Mouse (Mus musculus) heart, postnatal 0 days (tissue): Measurements from ENCODE around the gene C2cd4b. TPM values are rescaled to one million over a fixed set of nuclear protein-coding genes. Genes with fewer than 3 reads are reported as not detected.

Experiments used
- ATAC-seq: fragments of 200-750 bp; cut with Nextera tagmentation; 2 replicates; pipeline ENCODE4 v1.8.0; 2017; ENCODE audit warnings: low read depth, moderate number of reproducible peaks, moderate library complexity; ENCODE audit not compliant: insufficient read depth
- DNase-seq: peaks from one replicate; pipeline ENCODE4 v3.0.0-alpha.2; 2016; ENCODE audit warnings: low spot score
- H3K27ac ChIP-seq: fragments of 300-500 bp; sonication (generic); 2 replicates; pipeline ENCODE4 v1.5.1; 2014; ENCODE audit warnings: low read depth, mild to moderate bottlenecking
- H3K27me3 ChIP-seq: fragments of 300-500 bp; sonication (generic); 2 replicates; pipeline ENCODE4 v1.6.1; 2014; ENCODE audit warnings: low read length, mixed read lengths; ENCODE audit not compliant: control insufficient read depth, insufficient read depth
- H3K36me3 ChIP-seq: fragments of 300-500 bp; sonication (generic); replicated peaks from 2 replicates; pipeline ENCODE4 v1.6.1; 2014; ENCODE audit warnings: low read length, mixed read lengths; ENCODE audit not compliant: control insufficient read depth, insufficient read depth
- H3K4me1 ChIP-seq: fragments of 300-500 bp; sonication (generic); 2 replicates; pipeline ENCODE4 v1.6.1; 2014; ENCODE audit warnings: antibody characterized with exemption; ENCODE audit not compliant: control insufficient read depth, insufficient read depth
- H3K4me2 ChIP-seq: fragments of 300-500 bp; sonication (generic); 2 replicates; pipeline ENCODE4 v1.6.1; 2014; ENCODE audit warnings: low read depth, mild to moderate bottlenecking, low read length, moderate library complexity
- H3K4me3 ChIP-seq: fragments of 300-500 bp; sonication (generic); 2 replicates; pipeline ENCODE4 v1.5.1; 2014; ENCODE audit warnings: low read depth, low read length
- H3K9ac ChIP-seq: fragments of 300-500 bp; sonication (generic); replicated peaks from 2 replicates; pipeline ENCODE4 v1.6.1; 2014; ENCODE audit warnings: low read depth, low read length, mixed read lengths
- H3K9me3 ChIP-seq: fragments of 300-500 bp; sonication (generic); replicated peaks from 2 replicates; pipeline ENCODE4 v1.6.1; 2016; ENCODE audit warnings: low read length; ENCODE audit not compliant: control insufficient read depth
- CTCF ChIP-seq: IDR thresholded peaks from 2 replicates; pipeline ENCODE4 v1.5.1; 2016; ENCODE audit warnings: antibody characterized with exemption, control low read depth, low read depth
- EP300 ChIP-seq: IDR thresholded peaks from 2 replicates; pipeline ENCODE4 v1.6.1; 2016; ENCODE audit warnings: antibody characterized with exemption, low read depth
- WGBS: fragments of 180-500 bp; shearing (Covaris S2); extraction: QIAGEN DNeasy Blood & Tissue Kit; methylation state at CpG from one replicate; pipeline ENCODE4 v1.1.7; 2014; 5-methylcytosine and 5-hydroxymethylcytosine counted together
- microRNA-seq: library from miRNA; unstranded; fragments of <30 nt; microRNA quantifications from one replicate; pipeline ENCODE4, GENCODE M21; 2016
- polyA plus RNA-seq: library from polyadenylated mRNA; unstranded; fragments of >200 nt; fragmentation: Nextera tagmentation; extraction: Ambion mirVana; gene quantifications from 2 replicates; pipeline ENCODE4 v1.2.1, GENCODE M21; 2015
- total RNA-seq: library from RNA; depleted of rRNA; stranded (reverse); fragments of >200 nt; gene quantifications from 2 replicates; pipeline ENCODE4 v1.2.3, GENCODE M21; 2014; ENCODE audit warnings: low replicate concordance; rRNA removed

C2cd4b gene
- total and polyA plus RNA-seq, 2 experiments from 2014 or later, result 3.7 to 15.8 TPM

DNA sequence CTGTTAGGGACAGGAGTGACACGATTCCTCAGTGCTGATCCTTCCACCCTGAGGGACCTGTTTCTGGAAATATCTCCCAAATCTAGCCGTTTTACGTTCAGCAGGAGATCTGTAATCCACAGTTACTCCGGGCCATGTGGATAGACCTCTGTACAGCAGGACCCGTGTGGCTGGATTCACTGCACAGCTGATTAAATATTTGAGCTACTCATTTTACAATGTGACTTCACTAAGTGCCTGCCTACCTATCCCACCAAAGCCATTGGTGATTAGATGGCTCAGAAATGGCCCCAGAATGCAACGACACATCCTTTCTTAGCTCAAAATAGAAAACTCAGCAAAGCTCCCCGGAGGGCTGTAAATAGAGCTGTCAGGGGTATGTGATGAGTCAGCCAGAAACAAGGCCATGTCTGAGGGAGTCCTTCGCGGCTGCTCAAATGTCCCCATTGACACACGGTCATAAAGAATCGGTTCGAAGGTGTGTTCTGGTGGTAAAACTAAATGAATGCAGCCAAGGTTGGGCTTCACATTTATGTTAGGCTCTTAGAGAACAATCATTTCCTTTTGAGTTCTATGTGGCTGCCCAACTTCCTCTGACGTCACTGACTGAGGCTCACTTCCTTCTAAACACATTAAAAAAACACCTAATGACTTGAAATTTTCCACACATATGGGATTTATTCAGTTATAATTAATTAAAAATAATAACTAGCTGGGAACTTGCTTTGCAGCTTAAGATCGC is 40.0 kb downstream of the C2cd4b start:
- Histone ChIP-seq H3K4me2 (0 out of 2 replicates have a peak overlapping the region, but pooled peaks have one; percentile 0), H3K9me3 (no peaks in the 10 kb centered on the region), H3K27ac (peak overlapping the region; percentile 12), H3K27me3 (no peaks in the 10 kb centered on the region), H3K36me3 (no peaks in the 10 kb centered on the region), H3K4me3 (no peak overlapping the region), H3K4me1 (peaks cover 18% of the 10 kb centered on the region), H3K9ac (no peak overlapping the region)
- TF ChIP-seq CTCF (no peak), EP300 (no peak)
- peak; percentile 69 for ATAC-seq
- 30% methylated on average over 14 of the region's 14 CpGs for WGBS
- peak; percentile 59 for DNase-seq

DNA sequence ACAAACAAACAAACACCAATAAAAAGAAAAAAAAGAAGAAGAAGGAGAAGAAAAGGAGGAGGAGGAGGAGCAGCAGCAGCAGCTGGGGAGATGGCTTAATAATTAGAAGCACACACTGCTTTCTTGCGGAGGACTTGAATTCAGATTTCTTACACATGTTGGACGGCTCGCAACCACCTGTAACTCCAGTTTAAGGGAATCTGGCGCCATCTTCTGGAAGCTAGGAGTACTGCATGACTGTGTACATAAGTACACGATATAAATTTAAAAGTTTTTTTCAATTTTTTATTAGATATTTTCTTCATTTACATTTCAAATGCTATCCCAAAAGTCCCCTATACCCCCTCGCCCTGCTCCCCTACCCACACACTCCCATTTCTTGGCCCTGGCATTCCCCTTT is 43.0 kb downstream of the C2cd4b start:
- WGBS, result 49% methylated on average over 6 of the region's 6 CpGs
- ATAC-seq (no peak), DNase-seq (no peak)
- TF ChIP-seq EP300, result no peak
- TF ChIP-seq CTCF, result peak; percentile 60
- peaks cover 13% of the 10 kb centered on the region for H3K4me1 ChIP-seq
- H3K9ac ChIP-seq, result no peak overlapping the region
- no peaks in the 10 kb centered on the region for H3K27me3 ChIP-seq
- no peak overlapping the region for H3K4me2 ChIP-seq
- H3K27ac ChIP-seq, result no peak overlapping the region
- no peaks in the 10 kb centered on the region for H3K9me3 ChIP-seq
- H3K36me3 ChIP-seq, result no peaks in the 10 kb centered on the region
- H3K4me3 ChIP-seq, result no peak overlapping the region

DNA sequence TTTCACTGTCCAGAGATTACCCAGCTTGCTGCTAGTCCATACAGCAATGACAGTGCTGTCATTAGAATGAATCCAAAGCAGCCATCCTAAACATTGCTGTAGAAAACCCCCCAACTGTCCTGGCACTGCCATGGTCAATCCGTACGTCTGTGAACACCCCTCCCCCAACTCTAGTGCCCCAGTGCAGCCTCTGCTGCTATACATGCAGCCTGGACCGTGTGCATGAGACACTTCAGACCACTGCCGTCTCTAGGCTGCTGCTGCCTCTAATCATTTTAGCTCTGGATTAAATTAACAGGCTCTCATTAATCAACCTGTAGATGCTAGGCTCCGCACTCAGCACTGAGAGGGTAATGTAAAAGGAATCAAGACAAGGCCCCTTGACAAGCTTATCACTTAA is 47.8 kb downstream of the C2cd4b start:
- Histone ChIP-seq H3K9me3 (no peaks in the 10 kb centered on the region), H3K4me3 (no peak overlapping the region), H3K27ac (no peak overlapping the region), H3K4me1 (0 out of 2 replicates have a peak, but pooled peaks cover 5% of the 10 kb centered on the region), H3K4me2 (0 out of 2 replicates have a peak overlapping the region, but pooled peaks have one; percentile 4), H3K27me3 (no peaks in the 10 kb centered on the region), H3K36me3 (no peaks in the 10 kb centered on the region), H3K9ac (no peak overlapping the region)
- DNase-seq (no peak), ATAC-seq (no peak)
- TF ChIP-seq CTCF (no peak), EP300 (no peak)
- 18% methylated on average over 5 of the region's 5 CpGs for WGBS

DNA sequence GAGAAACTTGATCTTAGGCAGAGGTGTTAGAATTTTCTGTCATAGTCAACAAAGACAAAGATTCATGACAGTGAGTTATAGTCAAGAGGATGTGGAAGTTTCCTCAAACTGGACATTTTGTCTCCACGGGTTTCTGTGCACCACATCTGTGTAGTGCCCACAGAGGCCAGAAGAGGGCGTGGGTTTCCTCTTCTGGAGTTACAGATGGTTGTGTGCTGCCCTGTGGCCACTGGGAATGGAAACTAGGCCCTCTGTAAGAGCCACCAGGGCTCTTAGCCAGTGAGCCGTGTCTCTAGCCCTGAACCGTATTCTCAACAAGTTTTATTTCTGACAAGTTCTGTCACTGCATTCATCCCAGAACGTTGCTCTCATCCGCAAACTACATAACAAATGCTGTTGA is 51.3 kb downstream of the C2cd4b start:
- Histone ChIP-seq H3K9ac (no peak overlapping the region), H3K36me3 (no peaks in the 10 kb centered on the region), H3K9me3 (no peaks in the 10 kb centered on the region), H3K4me3 (no peak overlapping the region), H3K27ac (no peak overlapping the region), H3K4me2 (no peak overlapping the region), H3K27me3 (no peaks in the 10 kb centered on the region), H3K4me1 (peaks cover 19% of the 10 kb centered on the region)
- TF ChIP-seq CTCF (peak; percentile 19; the same call in 1 of the 2 replicates), EP300 (no peak)
- 63% methylated on average over 6 of the region's 6 CpGs for WGBS
- ATAC-seq, result no peak
- no peak for DNase-seq

Small RNAs within 50 kb of the gene (microRNA-seq; reads per million reads assigned to microRNA genes)
- gene Mir7241 (not detected), gene Mir7242 (not detected)

Other genes starting within 250 kb of the C2cd4b start
- 92.4 and 92.6 TPM in 2 replicates for gene Tln2, start 199.7 kb upstream of the C2cd4b start, total RNA-seq
- 67.0 and 75.3 TPM in 2 replicates for gene Tln2, start 199.7 kb upstream of the C2cd4b start, polyA plus RNA-seq
- not detected in 2 replicates for gene C2cd4a, start 72.9 kb downstream of the C2cd4b start, total RNA-seq
- not detected in 2 replicates for gene C2cd4a, start 72.9 kb downstream of the C2cd4b start, polyA plus RNA-seq
- gene Vps13c, start 81.0 kb downstream of the C2cd4b start, total RNA-seq, result 14.4 and 26.0 TPM in 2 replicates
- gene Vps13c, start 81.0 kb downstream of the C2cd4b start, polyA plus RNA-seq, result 3.9 and 4.5 TPM in 2 replicates